Mouse (Mus musculus): ENCODE measurements at regions not wholly inside any gene's neighbourhood (a gene's known extent, or its start where the extent isn't known, plus 50 kb on each side); places are given as distances from the start of the nearest gene placed in this dataset.
"Not testable (repeated sequence)": the region's sequence is repeated elsewhere in the genome, so short reads cannot be mapped to it uniquely, and the experiment has no call there.

DNA sequence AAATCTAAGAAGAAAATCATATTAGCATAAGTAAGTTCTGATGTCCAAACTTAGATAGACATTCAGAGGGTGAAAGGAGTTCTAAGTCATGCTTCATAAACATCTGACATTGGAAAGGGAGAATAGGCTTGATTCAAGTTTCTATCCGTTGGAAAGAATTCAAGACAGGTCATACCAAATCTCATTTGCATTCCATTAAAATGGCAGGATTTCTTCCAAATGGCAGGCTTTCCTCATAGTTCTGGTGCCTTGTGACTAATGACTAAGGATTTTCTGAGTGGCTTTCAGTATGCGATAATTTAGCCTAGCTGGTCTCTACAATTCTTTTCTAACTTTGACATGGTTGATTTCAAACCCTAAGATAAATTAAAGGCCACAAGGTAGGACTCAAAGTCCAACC lies 1466.9 kb downstream of the Zfp704 start:
- DNase-seq (ENCODE audit: low read depth) = peak; percentile 73
- TF ChIP-seq CTCF (IDR thresholded peaks at IDR 0.05; ENCODE audit: borderline replicate concordance, extremely low read depth, insufficient read depth, insufficient read length) (no peak), POLR2A (IDR thresholded peaks at IDR 0.05; ENCODE audit: borderline replicate concordance, extremely low read depth, insufficient read depth, insufficient read length, poor library complexity, severe bottlenecking) (no peak)

DNA sequence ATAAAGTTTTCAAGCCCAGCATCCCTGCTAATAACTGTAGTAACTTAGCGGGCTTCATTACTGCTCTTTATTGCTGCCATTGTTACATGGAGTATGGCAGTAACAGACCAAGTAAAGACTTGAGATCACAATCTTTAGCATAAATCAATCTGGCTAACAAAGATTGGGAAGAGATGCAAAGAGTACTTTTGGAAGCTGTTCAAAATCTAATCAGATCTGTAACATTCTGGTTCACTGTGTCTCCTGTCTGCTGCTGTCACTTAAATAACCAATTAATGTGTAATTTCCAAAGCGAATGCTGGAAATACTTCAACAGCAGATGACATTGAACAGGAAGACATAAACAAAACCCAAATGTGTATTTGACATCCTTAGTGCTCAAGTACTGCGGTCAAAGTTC lies 1467.7 kb downstream of the Zfp704 start:
- DNase-seq (ENCODE audit: low read depth) = peak; percentile 86
- TF ChIP-seq CTCF (IDR thresholded peaks at IDR 0.05; ENCODE audit: borderline replicate concordance, extremely low read depth, insufficient read depth, insufficient read length) = no peak
- no peak for TF ChIP-seq POLR2A (IDR thresholded peaks at IDR 0.05; ENCODE audit: borderline replicate concordance, extremely low read depth, insufficient read depth, insufficient read length, poor library complexity, severe bottlenecking)

DNA sequence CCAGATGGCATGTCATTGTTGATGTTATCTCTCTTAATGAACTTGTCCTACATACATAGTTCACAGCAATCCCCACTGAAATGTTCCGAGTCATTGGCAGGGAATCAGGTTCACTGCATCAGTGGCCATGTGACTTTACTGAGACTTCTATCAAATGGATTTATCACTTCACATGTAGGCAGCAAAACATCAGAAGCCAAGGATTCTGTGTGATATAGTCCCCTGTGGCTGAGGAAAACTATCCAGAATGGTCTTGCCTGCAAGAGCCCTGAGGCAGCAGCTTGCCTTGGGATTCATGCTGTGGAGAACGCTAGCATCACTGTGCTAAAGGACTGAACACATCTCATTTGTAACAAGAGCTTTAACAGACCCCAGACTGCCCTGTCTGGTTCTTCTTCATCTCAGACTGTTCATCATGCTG lies 1468.2 kb downstream of the Zfp704 start:
- TF ChIP-seq POLR2A (IDR thresholded peaks at IDR 0.05; ENCODE audit: borderline replicate concordance, extremely low read depth, insufficient read depth, insufficient read length, poor library complexity, severe bottlenecking) (no peak), CTCF (IDR thresholded peaks at IDR 0.05; ENCODE audit: borderline replicate concordance, extremely low read depth, insufficient read depth, insufficient read length) (no peak)
- DNase-seq (ENCODE audit: low read depth) = peak; percentile 65

DNA sequence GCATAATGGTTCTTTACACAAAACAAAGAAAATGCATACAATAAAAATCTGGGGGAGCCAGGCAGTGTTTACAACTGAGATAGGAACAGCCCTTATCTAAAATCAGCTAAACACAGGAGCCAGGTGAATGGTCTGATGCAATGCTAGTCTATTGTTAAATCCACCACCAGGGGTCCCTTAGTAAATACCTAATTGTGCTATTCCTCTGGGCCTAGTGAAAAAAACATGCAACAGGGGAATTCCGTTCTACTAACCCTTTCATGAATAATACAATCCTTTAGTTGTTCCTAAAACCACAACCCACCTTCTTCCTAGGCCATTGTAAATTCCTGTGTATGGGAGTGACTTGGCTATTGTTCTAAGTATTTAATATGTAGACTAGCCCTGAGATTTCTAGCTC lies 1486.2 kb downstream of the Zfp704 start:
- not testable (repeated sequence) for DNase-seq (ENCODE audit: low read depth)

DNA sequence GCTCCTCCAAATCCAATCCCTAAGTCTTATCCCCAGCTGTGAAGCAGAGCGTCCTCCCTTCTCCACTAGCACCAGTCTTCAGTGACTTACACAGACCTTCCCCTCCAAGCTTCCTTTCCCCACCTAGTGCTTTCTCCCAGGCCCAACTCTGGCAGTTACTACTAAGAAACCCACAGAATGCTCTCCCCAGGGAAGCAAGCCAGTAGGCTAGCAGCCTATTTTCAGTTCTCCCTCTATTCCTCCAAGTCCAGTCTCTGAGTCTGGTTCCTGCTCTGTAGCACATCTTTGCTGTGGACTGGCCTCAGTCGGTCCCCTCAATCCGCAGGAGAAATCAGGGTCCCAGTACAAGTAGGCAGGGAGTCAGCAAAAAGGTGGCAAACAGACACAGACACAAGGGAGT lies 1486.7 kb downstream of the Zfp704 start:
- no peak for DNase-seq (ENCODE audit: low read depth)
- no peak for TF ChIP-seq CTCF (IDR thresholded peaks at IDR 0.05; ENCODE audit: borderline replicate concordance, extremely low read depth, insufficient read depth, insufficient read length)
- TF ChIP-seq POLR2A (IDR thresholded peaks at IDR 0.05; ENCODE audit: borderline replicate concordance, extremely low read depth, insufficient read depth, insufficient read length, poor library complexity, severe bottlenecking) = no peak

DNA sequence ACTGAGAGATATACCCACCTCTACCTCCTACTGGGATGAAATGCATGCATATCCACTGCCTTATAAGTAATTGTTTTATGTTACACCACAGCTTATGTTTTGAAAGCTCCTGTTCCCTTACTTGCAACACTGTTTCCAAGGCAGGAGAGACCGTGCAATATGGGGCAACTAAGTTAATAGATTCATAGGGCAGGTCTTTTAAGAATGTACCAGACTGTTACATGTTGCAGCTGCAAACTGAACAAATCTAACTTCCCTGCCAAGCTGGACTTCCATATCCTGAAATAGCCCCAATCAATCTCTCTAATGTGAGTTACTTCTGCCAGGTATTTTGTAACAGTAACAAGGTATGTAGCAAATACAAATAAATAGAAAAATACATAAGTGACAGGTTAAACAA lies 1478.0 kb upstream of the 1700008P02Rik start:
- no peak for TF ChIP-seq CTCF (IDR thresholded peaks at IDR 0.05; ENCODE audit: borderline replicate concordance, extremely low read depth, insufficient read depth, insufficient read length)
- TF ChIP-seq POLR2A (IDR thresholded peaks at IDR 0.05; ENCODE audit: borderline replicate concordance, extremely low read depth, insufficient read depth, insufficient read length, poor library complexity, severe bottlenecking) = no peak
- DNase-seq (ENCODE audit: low read depth) = no peak

DNA sequence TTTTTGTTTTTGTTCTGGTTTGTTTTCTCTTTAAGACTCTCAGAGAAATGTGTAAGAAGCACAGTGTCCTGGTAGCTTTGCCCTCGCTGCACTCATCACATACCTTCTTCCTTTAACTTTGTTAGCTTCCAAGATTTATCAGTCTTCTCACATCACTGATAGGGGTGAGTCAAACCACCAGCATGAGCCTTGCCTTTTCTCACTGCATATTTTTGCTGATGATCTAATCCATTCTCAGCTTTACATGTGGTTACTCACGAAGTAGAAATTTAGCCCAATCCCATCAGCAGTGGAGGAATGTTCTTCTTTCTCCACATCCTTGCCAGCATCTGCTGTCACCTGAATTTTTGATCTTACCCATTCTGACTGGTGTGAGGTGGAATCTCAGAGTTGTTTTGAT lies 1464.5 kb upstream of the 1700008P02Rik start:
- DNase-seq (ENCODE audit: low read depth) = no peak
- TF ChIP-seq CTCF (IDR thresholded peaks at IDR 0.05; ENCODE audit: borderline replicate concordance, extremely low read depth, insufficient read depth, insufficient read length) = no peak
- TF ChIP-seq POLR2A (IDR thresholded peaks at IDR 0.05; ENCODE audit: borderline replicate concordance, extremely low read depth, insufficient read depth, insufficient read length, poor library complexity, severe bottlenecking) = no peak

DNA sequence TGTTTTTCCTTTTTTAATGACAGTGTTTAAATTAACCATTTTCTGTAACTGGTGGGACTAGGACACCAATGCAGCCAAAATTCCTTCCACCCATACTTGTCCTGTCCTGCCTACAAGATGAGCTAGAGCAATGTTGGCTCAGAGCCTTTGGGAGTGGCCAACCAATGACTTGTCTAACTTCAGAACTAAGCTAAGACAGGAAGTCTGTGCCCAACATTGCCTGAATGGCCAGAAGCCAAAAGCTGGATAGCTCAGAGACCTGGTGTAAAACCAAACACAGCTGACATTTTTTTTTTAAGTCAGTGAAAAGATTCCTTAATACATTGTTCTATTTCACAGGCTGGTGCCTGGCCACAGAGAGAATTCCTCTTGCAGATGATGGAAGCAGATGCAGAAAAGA lies 1433.5 kb upstream of the 1700008P02Rik start:
- TF ChIP-seq CTCF (IDR thresholded peaks at IDR 0.05; ENCODE audit: borderline replicate concordance, extremely low read depth, insufficient read depth, insufficient read length) (no peak), POLR2A (IDR thresholded peaks at IDR 0.05; ENCODE audit: borderline replicate concordance, extremely low read depth, insufficient read depth, insufficient read length, poor library complexity, severe bottlenecking) (no peak)
- DNase-seq (ENCODE audit: low read depth) = no peak

DNA sequence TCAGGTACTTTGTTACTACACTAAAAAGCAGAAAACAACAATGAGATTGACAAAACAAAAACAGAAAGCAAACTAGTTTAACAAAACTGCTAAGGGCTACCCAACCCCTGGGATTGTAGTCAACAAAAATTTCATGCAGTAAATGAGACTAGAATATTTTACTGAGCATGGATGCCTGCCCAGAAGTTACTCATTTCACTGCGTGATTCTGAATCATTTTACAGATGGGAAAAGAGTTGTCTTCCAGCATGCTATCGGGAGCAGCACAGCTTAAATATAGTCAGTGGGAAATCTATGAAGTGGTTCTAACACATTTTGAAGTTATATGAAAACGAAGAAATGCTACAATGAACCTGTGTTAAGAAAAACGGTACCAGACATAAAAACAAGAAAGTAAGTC lies 1430.9 kb upstream of the 1700008P02Rik start:
- no peak for TF ChIP-seq CTCF (IDR thresholded peaks at IDR 0.05; ENCODE audit: borderline replicate concordance, extremely low read depth, insufficient read depth, insufficient read length)
- no peak for DNase-seq (ENCODE audit: low read depth)

DNA sequence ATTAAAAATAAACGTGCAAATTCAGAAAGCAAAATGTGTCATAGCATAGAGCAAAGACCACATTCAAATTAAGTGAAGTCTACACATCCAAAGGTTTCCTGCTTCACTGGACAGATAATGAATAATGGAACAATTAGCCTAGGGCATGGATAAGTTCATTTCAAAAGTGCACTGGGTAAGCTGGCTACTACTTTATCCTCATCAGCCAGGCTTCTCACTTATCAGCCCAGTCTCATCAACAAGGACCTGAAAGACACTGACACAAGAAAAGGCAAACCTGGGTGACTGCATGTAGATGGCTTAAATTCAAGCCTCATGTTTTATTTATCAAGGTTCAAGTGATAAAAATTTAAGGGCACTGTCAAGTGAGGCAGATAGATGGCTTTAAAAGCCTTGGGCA lies 1429.5 kb upstream of the 1700008P02Rik start:
- peak; percentile 39 for DNase-seq (ENCODE audit: low read depth)
- TF ChIP-seq CTCF (IDR thresholded peaks at IDR 0.05; ENCODE audit: borderline replicate concordance, extremely low read depth, insufficient read depth, insufficient read length) (no peak), POLR2A (IDR thresholded peaks at IDR 0.05; ENCODE audit: borderline replicate concordance, extremely low read depth, insufficient read depth, insufficient read length, poor library complexity, severe bottlenecking) (no peak)

DNA sequence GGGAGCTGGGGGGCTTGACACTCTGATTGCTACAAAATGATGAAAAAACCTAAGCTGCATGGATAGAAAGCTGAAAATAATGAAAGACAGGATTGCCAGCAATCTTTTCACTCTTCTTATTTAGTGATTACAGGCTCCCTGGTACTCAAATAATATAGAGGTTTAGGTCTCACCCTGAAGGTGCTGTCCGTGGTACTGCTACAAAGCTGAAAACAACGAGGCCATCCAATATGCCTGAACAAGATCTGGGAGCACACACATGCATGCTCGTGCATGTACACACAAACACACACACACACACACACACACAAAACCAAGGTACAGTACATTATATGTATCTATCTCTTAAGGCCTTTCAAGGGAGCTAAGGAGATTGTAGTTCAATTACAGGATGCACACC lies 1426.1 kb upstream of the 1700008P02Rik start:
- no peak for DNase-seq (ENCODE audit: low read depth)
- TF ChIP-seq CTCF (IDR thresholded peaks at IDR 0.05; ENCODE audit: borderline replicate concordance, extremely low read depth, insufficient read depth, insufficient read length) = no peak
- TF ChIP-seq POLR2A (IDR thresholded peaks at IDR 0.05; ENCODE audit: borderline replicate concordance, extremely low read depth, insufficient read depth, insufficient read length, poor library complexity, severe bottlenecking) = no peak

DNA sequence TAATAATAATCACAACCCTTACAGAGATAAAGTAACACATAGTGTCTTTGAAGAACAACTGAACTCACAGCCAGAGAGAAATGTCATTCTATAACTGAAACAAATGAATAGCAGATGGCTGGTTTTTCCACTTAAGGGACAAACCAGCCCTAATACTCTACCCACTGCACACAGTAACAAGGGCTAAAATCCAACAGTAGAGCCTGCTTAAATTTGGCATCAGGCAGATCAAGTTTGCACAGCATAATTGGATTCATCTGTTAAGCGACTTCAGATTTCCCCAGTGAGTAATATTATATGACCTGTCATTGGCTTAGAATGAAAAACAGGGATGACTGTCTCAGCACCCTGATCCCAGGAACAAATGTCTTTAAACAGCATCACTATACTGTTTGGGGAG lies 1416.5 kb upstream of the 1700008P02Rik start:
- TF ChIP-seq CTCF (IDR thresholded peaks at IDR 0.05; ENCODE audit: borderline replicate concordance, extremely low read depth, insufficient read depth, insufficient read length) (no peak), POLR2A (IDR thresholded peaks at IDR 0.05; ENCODE audit: borderline replicate concordance, extremely low read depth, insufficient read depth, insufficient read length, poor library complexity, severe bottlenecking) (no peak)
- peak; percentile 55 for DNase-seq (ENCODE audit: low read depth)

DNA sequence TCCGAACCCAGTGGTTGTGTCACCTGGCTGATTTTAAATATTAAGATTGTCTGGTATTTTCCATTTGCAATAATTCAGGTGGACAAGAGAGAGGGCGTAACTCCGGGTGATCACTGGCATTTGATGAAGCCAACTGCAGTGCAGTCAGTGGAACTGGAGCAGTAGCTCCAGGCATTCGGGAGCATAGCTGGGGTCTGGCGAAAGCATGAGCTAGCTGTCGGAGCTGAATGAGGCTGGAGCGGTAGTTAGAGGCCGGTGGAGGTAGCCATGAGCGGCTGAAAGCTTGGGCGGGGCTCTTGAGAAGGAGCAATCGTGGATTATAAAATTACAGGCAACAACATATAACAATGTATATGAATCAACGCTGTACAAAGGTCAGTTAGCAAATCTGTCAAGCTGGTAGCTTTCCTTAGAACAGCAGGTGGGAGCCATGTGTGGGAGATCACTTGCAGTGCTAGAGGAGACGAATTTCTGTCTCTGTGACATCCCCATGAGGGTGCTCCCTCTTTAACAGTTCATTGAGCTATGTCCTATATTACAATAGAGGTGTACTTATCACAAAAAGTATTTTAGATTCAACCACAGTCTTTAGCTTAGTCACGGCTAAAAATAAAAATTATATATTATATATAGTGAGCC lies 1415.0 kb upstream of the 1700008P02Rik start:
- TF ChIP-seq POLR2A (IDR thresholded peaks at IDR 0.05; ENCODE audit: borderline replicate concordance, extremely low read depth, insufficient read depth, insufficient read length, poor library complexity, severe bottlenecking) = no peak
- TF ChIP-seq CTCF (IDR thresholded peaks at IDR 0.05; ENCODE audit: borderline replicate concordance, extremely low read depth, insufficient read depth, insufficient read length) = no peak
- no peak for DNase-seq (ENCODE audit: low read depth)
